Mouse (Mus musculus): ENCODE data around the gene Stk39. TPM values are rescaled to one million over a fixed set of nuclear protein-coding genes. Genes with fewer than 3 reads are reported as not detected.

The Stk39 gene
- polyA plus RNA-seq, 1 experiment from 2014 or later = 7.8 TPM

GRCm38 (mm10) chr2:68472921-68473320 lies 853 bp upstream of the Stk39 start:
- peaks cover 29% of the 10 kb centered on the region for H3K27me3 ChIP-seq (replicated peaks; ENCODE audit: control insufficient read depth, insufficient read depth, low read length)
- no peaks in the 10 kb centered on the region for H3K9me3 ChIP-seq (ENCODE audit: control insufficient read depth, low read length)
- no peak overlapping the region for H3K4me3 ChIP-seq (ENCODE audit: low read depth, low read length)
- no peak for DNase-seq (ENCODE audit: low spot score)
- ATAC-seq (replicated peaks; ENCODE audit: low FRiP score) = no peak
- H3K36me3 ChIP-seq (ENCODE audit: control insufficient read depth, insufficient read depth, low read length) = no peaks in the 10 kb centered on the region
- no peak overlapping the region; the same call in 1 of the 2 replicates for H3K4me2 ChIP-seq
- peaks cover 3% of the 10 kb centered on the region for H3K4me1 ChIP-seq (replicated peaks; ENCODE audit: control insufficient read depth, insufficient read depth, low read length)
- H3K9ac ChIP-seq (ENCODE audit: low read depth, low read length) = no peak overlapping the region
- no peak overlapping the region for H3K27ac ChIP-seq (ENCODE audit: low read depth, low read length)
- 58% methylated on average over 4 of the region's 4 CpGs for WGBS

GRCm38 (mm10) chr2:68472551-68472910 lies 463 bp upstream of the Stk39 start:
- Histone ChIP-seq H3K27ac (ENCODE audit: low read depth, low read length) (no peak overlapping the region), H3K9me3 (ENCODE audit: control insufficient read depth, low read length) (no peaks in the 10 kb centered on the region), H3K9ac (ENCODE audit: low read depth, low read length) (no peak overlapping the region), H3K27me3 (replicated peaks; ENCODE audit: control insufficient read depth, insufficient read depth, low read length) (peaks cover 29% of the 10 kb centered on the region), H3K4me2 (peak overlapping the region; percentile 95), H3K4me1 (replicated peaks; ENCODE audit: control insufficient read depth, insufficient read depth, low read length) (peaks cover 3% of the 10 kb centered on the region), H3K4me3 (ENCODE audit: low read depth, low read length) (peak overlapping the region; percentile 84), H3K36me3 (ENCODE audit: control insufficient read depth, insufficient read depth, low read length) (no peaks in the 10 kb centered on the region)
- whole genome bisulfite sequencing = 15% methylated on average over 5 of the region's 5 CpGs
- DNase-seq (ENCODE audit: low spot score) (no peak), ATAC-seq (replicated peaks; ENCODE audit: low FRiP score) (no peak)

GRCm38 (mm10) chr2:68470891-68471758 lies 943 bp downstream of the Stk39 start:
- no peaks in the 10 kb centered on the region for H3K36me3 ChIP-seq (ENCODE audit: control insufficient read depth, insufficient read depth, low read length)
- no peaks in the 10 kb centered on the region for H3K9me3 ChIP-seq (ENCODE audit: control insufficient read depth, low read length)
- ATAC-seq (replicated peaks; ENCODE audit: low FRiP score) = peak; percentile 68
- peak overlapping the region; percentile 77 for H3K9ac ChIP-seq (ENCODE audit: low read depth, low read length)
- peak overlapping the region; percentile 84 for H3K4me3 ChIP-seq (ENCODE audit: low read depth, low read length)
- peaks cover 29% of the 10 kb centered on the region for H3K27me3 ChIP-seq (replicated peaks; ENCODE audit: control insufficient read depth, insufficient read depth, low read length)
- peak overlapping the region; percentile 95 for H3K4me2 ChIP-seq
- DNase-seq (ENCODE audit: low spot score) = peak; percentile 77
- peak overlapping the region; percentile 70 for H3K27ac ChIP-seq (ENCODE audit: low read depth, low read length)
- under 1% methylated on average over 84 of the region's 87 CpGs for WGBS
- peaks cover 4% of the 10 kb centered on the region for H3K4me1 ChIP-seq (replicated peaks; ENCODE audit: control insufficient read depth, insufficient read depth, low read length)

DNA sequence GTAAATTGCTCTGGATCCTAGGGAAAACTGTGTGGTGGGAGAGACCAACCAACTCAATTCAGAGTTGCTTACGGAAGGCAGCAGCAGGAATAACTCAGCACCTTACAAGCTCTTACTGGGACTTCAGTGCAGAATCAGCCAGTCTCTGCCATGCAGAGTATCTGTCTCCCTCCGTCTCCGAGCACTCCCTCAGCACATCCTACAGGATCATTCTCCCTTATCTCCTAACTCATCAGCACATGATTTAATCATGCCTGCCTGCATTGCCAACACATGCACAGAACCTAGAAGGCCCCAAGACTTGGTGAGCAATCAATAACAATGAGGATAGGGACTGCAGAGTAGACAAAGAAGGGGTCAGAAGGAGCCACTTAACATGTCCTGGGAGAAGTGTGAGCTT lies 2.6 kb downstream of the Stk39 start:
- no peak for DNase-seq (ENCODE audit: low spot score)
- H3K27me3 ChIP-seq (replicated peaks; ENCODE audit: control insufficient read depth, insufficient read depth, low read length) = peaks cover 29% of the 10 kb centered on the region
- 86% methylated on average over 3 of the region's 3 CpGs for WGBS

GRCm38 (mm10) chr2:68468698-68469097 lies 3.4 kb downstream of the Stk39 start:
- H3K4me1 ChIP-seq (replicated peaks; ENCODE audit: control insufficient read depth, insufficient read depth, low read length) = peaks cover 10% of the 10 kb centered on the region
- no peak overlapping the region for H3K4me2 ChIP-seq
- H3K36me3 ChIP-seq (ENCODE audit: control insufficient read depth, insufficient read depth, low read length) = no peaks in the 10 kb centered on the region
- DNase-seq (ENCODE audit: low spot score) = no peak
- no peak overlapping the region for H3K9ac ChIP-seq (ENCODE audit: low read depth, low read length)
- 66% methylated on average over 7 of the region's 7 CpGs for WGBS
- ATAC-seq (replicated peaks; ENCODE audit: low FRiP score) = no peak
- H3K27ac ChIP-seq (ENCODE audit: low read depth, low read length) = no peak overlapping the region
- no peaks in the 10 kb centered on the region for H3K9me3 ChIP-seq (ENCODE audit: control insufficient read depth, low read length)
- no peak overlapping the region for H3K4me3 ChIP-seq (ENCODE audit: low read depth, low read length)
- peaks cover 29% of the 10 kb centered on the region for H3K27me3 ChIP-seq (replicated peaks; ENCODE audit: control insufficient read depth, insufficient read depth, low read length)

More for the DNA sequence above, 2.6 kb downstream of the Stk39 start:
- Histone ChIP-seq H3K9ac (ENCODE audit: low read depth, low read length) (no peak overlapping the region), H3K4me2 (no peak overlapping the region), H3K4me1 (replicated peaks; ENCODE audit: control insufficient read depth, insufficient read depth, low read length) (peaks cover 10% of the 10 kb centered on the region), H3K9me3 (ENCODE audit: control insufficient read depth, low read length) (no peaks in the 10 kb centered on the region), H3K4me3 (ENCODE audit: low read depth, low read length) (no peak overlapping the region), H3K36me3 (ENCODE audit: control insufficient read depth, insufficient read depth, low read length) (no peaks in the 10 kb centered on the region), H3K27ac (ENCODE audit: low read depth, low read length) (no peak overlapping the region)
- no peak for ATAC-seq (replicated peaks; ENCODE audit: low FRiP score)

DNA sequence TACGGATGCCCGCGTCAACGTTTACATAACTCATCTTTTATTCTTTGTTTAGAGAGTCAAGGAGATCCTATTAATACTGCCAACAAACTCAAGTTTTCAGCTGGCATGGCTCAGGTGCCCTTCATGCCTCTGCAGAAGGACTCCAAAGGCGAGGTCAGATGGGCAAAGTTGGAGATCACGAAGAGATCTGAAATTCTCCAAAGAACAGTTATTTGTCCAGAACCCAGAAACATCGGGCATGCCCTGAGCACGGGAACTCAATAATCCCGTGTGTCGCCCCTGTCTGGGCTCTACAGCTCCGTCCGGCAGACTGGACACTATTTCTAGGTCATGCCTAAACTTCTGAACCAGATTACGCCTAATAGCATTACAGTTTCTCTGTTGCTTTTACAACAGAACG lies 3.8 kb downstream of the Stk39 start:
- Histone ChIP-seq H3K4me3 (ENCODE audit: low read depth, low read length) (no peak overlapping the region), H3K27ac (ENCODE audit: low read depth, low read length) (no peak overlapping the region), H3K9ac (ENCODE audit: low read depth, low read length) (no peak overlapping the region), H3K9me3 (ENCODE audit: control insufficient read depth, low read length) (no peaks in the 10 kb centered on the region), H3K4me2 (no peak overlapping the region), H3K36me3 (ENCODE audit: control insufficient read depth, insufficient read depth, low read length) (no peaks in the 10 kb centered on the region), H3K27me3 (replicated peaks; ENCODE audit: control insufficient read depth, insufficient read depth, low read length) (peaks cover 26% of the 10 kb centered on the region), H3K4me1 (replicated peaks; ENCODE audit: control insufficient read depth, insufficient read depth, low read length) (peaks cover 10% of the 10 kb centered on the region)
- no peak for ATAC-seq (replicated peaks; ENCODE audit: low FRiP score)
- WGBS = 88% methylated on average over 14 of the region's 14 CpGs
- no peak for DNase-seq (ENCODE audit: low spot score)

- peaks cover 21% of the 10 kb centered on the region for H3K27me3 ChIP-seq (replicated peaks; ENCODE audit: control insufficient read depth, insufficient read depth, low read length)
- no peak overlapping the region for H3K4me2 ChIP-seq
- H3K36me3 ChIP-seq (ENCODE audit: control insufficient read depth, insufficient read depth, low read length) = no peaks in the 10 kb centered on the region
- H3K4me1 ChIP-seq (replicated peaks; ENCODE audit: control insufficient read depth, insufficient read depth, low read length) = peaks cover 10% of the 10 kb centered on the region
- DNase-seq (ENCODE audit: low spot score) = no peak
- no peak overlapping the region for H3K9ac ChIP-seq (ENCODE audit: low read depth, low read length)
- no peak overlapping the region for H3K4me3 ChIP-seq (ENCODE audit: low read depth, low read length)
- no peaks in the 10 kb centered on the region for H3K9me3 ChIP-seq (ENCODE audit: control insufficient read depth, low read length)
- no peak for ATAC-seq (replicated peaks; ENCODE audit: low FRiP score)
- WGBS = 70% methylated on average over 9 of the region's 9 CpGs
- no peak overlapping the region for H3K27ac ChIP-seq (ENCODE audit: low read depth, low read length)
Measured at GRCm38 (mm10) chr2:68467085-68467978, 4.7 kb downstream of the Stk39 start.

DNA sequence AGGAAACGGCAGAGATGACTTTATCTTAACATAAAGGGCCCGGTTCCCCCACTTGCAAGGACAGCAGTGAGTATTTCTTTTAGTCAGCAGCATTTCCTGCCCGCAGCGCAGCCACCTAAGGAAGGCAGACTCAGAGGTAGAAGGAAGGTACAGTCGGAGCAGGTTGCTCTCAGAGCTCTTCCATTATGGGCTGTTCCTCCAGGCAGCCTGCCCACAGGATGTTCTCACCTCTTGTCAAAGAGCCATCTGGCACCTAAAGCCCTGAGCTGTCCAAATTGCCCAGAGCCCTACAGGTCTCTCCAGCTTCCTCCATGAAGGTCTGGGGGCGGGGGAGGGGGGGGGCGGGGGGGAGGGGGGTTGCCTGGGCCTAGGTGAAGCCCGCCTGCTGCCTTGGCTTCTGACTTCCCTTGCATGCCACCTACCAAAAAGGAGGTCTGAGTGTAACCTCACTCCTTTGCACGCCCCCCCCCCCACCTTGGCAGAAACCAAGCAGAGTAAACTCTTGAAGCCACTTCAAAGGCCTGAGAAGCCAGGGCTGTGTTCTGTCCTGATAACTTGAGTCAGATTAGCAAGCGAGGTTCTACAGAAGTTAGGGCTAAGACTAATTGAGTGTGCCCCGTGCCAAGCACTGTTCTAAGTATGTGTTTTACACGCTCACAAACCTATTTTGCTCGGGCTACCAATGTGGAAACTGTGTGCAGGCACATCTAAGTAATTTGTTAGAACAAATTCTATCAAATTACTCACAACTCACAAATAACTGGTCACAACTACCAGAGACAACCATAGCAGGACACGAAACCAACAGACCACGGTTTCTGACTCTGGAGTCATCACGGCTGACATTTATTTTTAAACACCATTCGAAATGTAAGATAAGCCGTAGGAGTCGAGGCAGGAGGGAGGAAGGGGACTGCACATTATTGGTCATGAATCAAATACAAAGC lies 5.7 kb downstream of the Stk39 start:
- Histone ChIP-seq H3K27ac (ENCODE audit: low read depth, low read length) (peak overlapping the region; percentile 19; the same call in 1 of the 2 replicates), H3K4me2 (peak overlapping the region; percentile 12; the same call in 1 of the 2 replicates), H3K36me3 (ENCODE audit: control insufficient read depth, insufficient read depth, low read length) (no peaks in the 10 kb centered on the region), H3K27me3 (replicated peaks; ENCODE audit: control insufficient read depth, insufficient read depth, low read length) (peaks cover 12% of the 10 kb centered on the region), H3K4me1 (replicated peaks; ENCODE audit: control insufficient read depth, insufficient read depth, low read length) (peaks cover 10% of the 10 kb centered on the region), H3K9ac (ENCODE audit: low read depth, low read length) (no peak overlapping the region), H3K4me3 (ENCODE audit: low read depth, low read length) (no peak overlapping the region), H3K9me3 (ENCODE audit: control insufficient read depth, low read length) (no peaks in the 10 kb centered on the region)
- ATAC-seq (replicated peaks; ENCODE audit: low FRiP score) = no peak
- no peak for DNase-seq (ENCODE audit: low spot score)
- 24% methylated on average over 17 of the region's 19 CpGs for WGBS

All from liver, embryonic 11.5 days (tissue).